Mouse (Mus musculus) embryonic facial prominence, embryonic 14.5 days (tissue): ENCODE measurements at regions not wholly inside any gene's neighbourhood (a gene's known extent, or its start where the extent isn't known, plus 50 kb on each side); places are given as distances from the start of the nearest gene placed in this dataset.

Experiments
- ATAC-seq: fragments of 200-750 bp; cut with Nextera tagmentation; 2 replicates; pipeline ENCODE4 v1.8.0; 2017; ENCODE audit warnings: low read depth, moderate number of reproducible peaks, moderate TSS enrichment
- DNase-seq: peaks from one replicate; pipeline ENCODE4 v3.0.0-alpha.2; 2015; ENCODE audit warnings: low spot score
- H3K27ac ChIP-seq: fragments of 300-500 bp; sonication (generic); replicated peaks from 2 replicates; pipeline ENCODE4 v1.5.1; 2014; ENCODE audit warnings: low read depth, mild to moderate bottlenecking, low read length, moderate library complexity
- H3K27me3 ChIP-seq: fragments of 300-500 bp; sonication (generic); replicated peaks from 2 replicates; pipeline ENCODE4 v1.6.1; 2014; ENCODE audit warnings: low read length; ENCODE audit not compliant: control insufficient read depth, insufficient read depth
- H3K36me3 ChIP-seq: fragments of 300-500 bp; sonication (generic); 2 replicates; pipeline ENCODE4 v1.6.1; 2014; ENCODE audit warnings: low read length, mixed read lengths; ENCODE audit not compliant: control insufficient read depth, insufficient read depth
- H3K4me1 ChIP-seq: fragments of 300-500 bp; sonication (generic); 2 replicates; pipeline ENCODE4 v1.6.1; 2014; ENCODE audit warnings: antibody characterized with exemption, low read length; ENCODE audit not compliant: control insufficient read depth, insufficient read depth
- H3K4me2 ChIP-seq: fragments of 300-500 bp; sonication (generic); 2 replicates; pipeline ENCODE4 v1.6.1; 2014; ENCODE audit warnings: low read depth, mild to moderate bottlenecking, low read length, moderate library complexity, mixed read lengths
- H3K4me3 ChIP-seq: fragments of 300-500 bp; sonication (generic); 2 replicates; pipeline ENCODE4 v1.5.1; 2014; ENCODE audit warnings: low read depth, mild to moderate bottlenecking, low read length
- H3K9ac ChIP-seq: fragments of 300-500 bp; sonication (generic); 2 replicates; pipeline ENCODE4 v1.6.1; 2014; ENCODE audit warnings: low read depth, mild to moderate bottlenecking, low read length, moderate library complexity, mixed read lengths
- H3K9me3 ChIP-seq: fragments of 300-500 bp; sonication (generic); 2 replicates; pipeline ENCODE4 v1.6.1; 2016; ENCODE audit warnings: low read length; ENCODE audit not compliant: control insufficient read depth
- WGBS: fragments of 180-500 bp; shearing (Covaris S2); extraction: QIAGEN DNeasy Blood & Tissue Kit; methylation state at CpG from one replicate; pipeline ENCODE4 v1.1.7; 2014; 5-methylcytosine and 5-hydroxymethylcytosine counted together

DNA sequence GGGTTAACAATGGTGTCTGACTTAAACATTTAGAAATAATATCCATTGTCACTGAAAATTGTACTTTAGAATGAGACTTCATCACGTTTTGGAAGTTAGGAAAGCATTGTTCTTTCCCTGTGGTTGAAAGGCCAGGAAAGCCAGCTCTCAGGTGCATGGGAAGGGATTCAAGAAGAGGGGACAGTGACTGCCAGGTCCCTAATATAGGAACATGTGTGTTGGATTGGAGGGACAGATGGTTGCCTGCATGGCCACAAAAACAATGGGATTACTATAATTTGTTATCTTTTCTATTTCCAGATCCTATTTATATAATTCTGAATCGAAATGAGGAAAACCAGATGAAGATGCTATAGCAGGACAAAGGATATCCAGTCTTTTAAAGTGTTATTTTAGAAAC lies 184.2 kb upstream of the Nr2f1 start:
- DNase-seq (no peak), ATAC-seq (no peak)
- Histone ChIP-seq H3K4me1 (no peaks in the 10 kb centered on the region), H3K4me2 (no peak overlapping the region), H3K27ac (no peak overlapping the region), H3K9ac (no peak overlapping the region), H3K27me3 (no peaks in the 10 kb centered on the region), H3K36me3 (no peaks in the 10 kb centered on the region), H3K9me3 (0 out of 2 replicates have a peak, but pooled peaks cover 8% of the 10 kb centered on the region), H3K4me3 (no peak overlapping the region)
- 55% methylated on average over 2 of the region's 2 CpGs for WGBS

DNA sequence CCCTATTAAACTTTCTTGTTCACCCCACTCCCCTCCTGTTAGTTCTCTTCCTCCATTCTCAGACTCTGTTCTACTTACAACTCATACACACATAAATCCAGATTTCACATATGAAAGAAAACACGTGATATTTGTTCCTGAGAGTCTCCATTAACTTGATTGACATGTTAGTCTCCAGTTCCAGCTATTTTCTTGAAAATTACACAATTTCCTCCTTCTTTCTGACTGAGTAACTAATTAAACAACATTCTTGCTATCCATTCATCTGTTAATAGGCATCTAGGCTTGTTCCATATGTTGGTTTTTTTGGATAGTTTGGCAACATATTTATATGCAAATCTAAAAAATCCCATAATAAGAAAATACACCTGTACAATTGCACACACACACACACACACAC lies 161.7 kb upstream of the Nr2f1 start:
- no peak overlapping the region for H3K4me3 ChIP-seq
- ATAC-seq = no peak
- no peak overlapping the region for H3K9ac ChIP-seq
- H3K36me3 ChIP-seq = no peaks in the 10 kb centered on the region
- no peaks in the 10 kb centered on the region for H3K4me1 ChIP-seq
- WGBS = 58% methylated on average over 1 of the region's 1 CpGs
- no peak for DNase-seq
- no peak overlapping the region for H3K27ac ChIP-seq
- H3K4me2 ChIP-seq = no peak overlapping the region
- no peaks in the 10 kb centered on the region for H3K27me3 ChIP-seq
- H3K9me3 ChIP-seq = no peaks in the 10 kb centered on the region

GRCm38 (mm10) chr13:78348830-78349229 lies 149.3 kb upstream of the Nr2f1 start:
- H3K9ac ChIP-seq = no peak overlapping the region
- ATAC-seq (no peak), DNase-seq (no peak)
- H3K4me1 ChIP-seq = no peaks in the 10 kb centered on the region
- H3K9me3 ChIP-seq = no peaks in the 10 kb centered on the region
- H3K4me2 ChIP-seq = no peak overlapping the region
- H3K27ac ChIP-seq = no peak overlapping the region
- WGBS = 66% methylated on average over 3 of the region's 3 CpGs
- H3K4me3 ChIP-seq = no peak overlapping the region
- H3K27me3 ChIP-seq = no peaks in the 10 kb centered on the region
- H3K36me3 ChIP-seq = no peaks in the 10 kb centered on the region

DNA sequence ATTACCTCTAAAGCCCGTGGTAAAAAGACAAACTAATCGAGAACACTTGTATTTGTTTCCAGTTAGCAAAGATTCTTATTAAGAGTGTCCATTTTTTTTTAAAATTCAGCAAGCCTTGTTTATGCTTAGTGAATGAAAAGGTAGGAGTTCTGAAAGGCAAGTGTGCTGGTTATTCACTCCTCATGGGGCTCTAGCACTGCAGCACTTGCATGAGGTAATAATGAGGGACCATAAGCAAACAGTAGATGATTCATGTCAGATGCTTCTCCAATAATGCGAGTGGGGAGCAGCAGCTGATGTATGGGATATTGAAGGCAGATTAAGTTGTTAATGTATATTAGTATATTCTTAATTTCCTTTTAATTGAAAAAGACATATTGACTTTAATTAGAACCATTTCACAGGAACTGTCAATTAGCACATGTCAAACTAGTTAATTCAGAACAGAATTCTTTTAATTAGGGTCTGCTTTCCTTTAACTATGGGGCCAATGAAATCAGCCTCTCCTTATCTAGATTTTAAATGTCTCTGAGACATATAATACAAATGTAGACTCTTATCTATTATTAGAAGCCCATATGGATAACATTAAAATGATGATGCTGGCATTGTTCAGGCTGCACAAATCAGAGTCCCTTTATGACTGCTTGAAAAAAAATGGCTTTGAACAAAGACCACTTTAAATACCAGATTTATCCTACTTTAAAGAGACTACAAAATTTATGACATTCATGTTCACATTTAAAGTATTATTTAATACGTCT lies 125.1 kb upstream of the Nr2f1 start:
- H3K4me3 ChIP-seq = no peak overlapping the region
- DNase-seq (peak; percentile 62), ATAC-seq (peak; percentile 33; the same call in 1 of the 2 replicates)
- no peaks in the 10 kb centered on the region for H3K4me1 ChIP-seq
- H3K9ac ChIP-seq = no peak overlapping the region
- no peaks in the 10 kb centered on the region for H3K36me3 ChIP-seq
- H3K9me3 ChIP-seq = no peaks in the 10 kb centered on the region
- H3K4me2 ChIP-seq = no peak overlapping the region
- H3K27ac ChIP-seq = no peak overlapping the region
- no peaks in the 10 kb centered on the region for H3K27me3 ChIP-seq
- 38% methylated on average over 4 of the region's 4 CpGs for WGBS

- no peak for DNase-seq
- H3K4me1 ChIP-seq = no peaks in the 10 kb centered on the region
- peaks cover 9% of the 10 kb centered on the region; the same call in 1 of the 2 replicates for H3K9me3 ChIP-seq
- H3K4me2 ChIP-seq = no peak overlapping the region
- ATAC-seq = no peak
- no peaks in the 10 kb centered on the region for H3K27me3 ChIP-seq
- WGBS = 55% methylated on average over 1 of the region's 1 CpGs
- H3K4me3 ChIP-seq = no peak overlapping the region
- H3K27ac ChIP-seq = no peak overlapping the region
- no peaks in the 10 kb centered on the region for H3K36me3 ChIP-seq
- H3K9ac ChIP-seq = no peak overlapping the region
Measured at GRCm38 (mm10) chr13:78323183-78323582, 123.6 kb upstream of the Nr2f1 start.

DNA sequence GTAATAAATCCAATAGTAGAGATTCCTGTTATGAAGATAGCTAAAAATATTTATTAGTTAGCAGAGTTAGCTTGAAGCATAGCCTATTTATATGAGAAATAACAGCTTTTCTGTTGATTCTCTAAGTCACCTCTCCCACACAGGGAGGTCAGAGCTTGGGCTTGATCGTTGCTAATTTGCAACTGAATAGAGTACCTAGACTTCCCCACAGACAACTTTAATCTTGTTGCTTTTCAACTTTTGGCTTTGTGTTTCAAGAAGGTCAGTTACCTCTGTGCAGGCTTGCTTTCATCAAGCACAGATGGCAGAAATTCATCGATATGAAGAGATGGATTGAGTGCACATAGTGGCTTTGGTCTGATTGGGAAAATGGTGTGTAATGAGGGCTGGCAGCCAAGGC lies 118.9 kb upstream of the Nr2f1 start:
- Histone ChIP-seq H3K4me1 (no peaks in the 10 kb centered on the region), H3K9ac (no peak overlapping the region), H3K4me3 (no peak overlapping the region), H3K27ac (no peak overlapping the region), H3K9me3 (peaks cover 12% of the 10 kb centered on the region; the same call in 1 of the 2 replicates), H3K36me3 (no peaks in the 10 kb centered on the region), H3K4me2 (no peak overlapping the region), H3K27me3 (no peaks in the 10 kb centered on the region)
- no peak for ATAC-seq
- 84% methylated on average over 2 of the region's 2 CpGs for WGBS
- DNase-seq = no peak

DNA sequence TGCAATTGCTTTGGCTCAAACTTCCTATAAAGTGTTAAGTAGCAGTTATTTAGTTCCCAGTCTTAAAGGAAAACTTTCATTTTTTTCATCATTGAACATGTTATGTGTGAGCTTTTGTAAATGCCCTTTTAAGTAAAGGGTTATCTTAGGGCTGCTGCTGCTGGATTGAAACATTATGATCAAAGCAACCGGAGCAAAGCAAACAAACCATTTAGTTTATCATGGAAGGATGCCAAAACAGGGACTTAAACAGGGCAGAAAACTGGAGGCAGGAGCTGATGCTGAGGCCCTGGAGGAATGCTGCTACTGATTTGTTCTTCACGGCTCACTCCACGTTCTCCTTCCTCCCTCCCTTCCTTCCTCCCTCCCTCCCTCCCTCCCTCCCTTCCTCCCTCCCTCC lies 111.3 kb upstream of the Nr2f1 start:
- WGBS = 20% methylated on average over 3 of the region's 3 CpGs
- Histone ChIP-seq H3K9me3 (no peaks in the 10 kb centered on the region), H3K4me1 (no peaks in the 10 kb centered on the region), H3K4me3 (no peak overlapping the region), H3K36me3 (no peaks in the 10 kb centered on the region), H3K9ac (no peak overlapping the region), H3K27ac (no peak overlapping the region), H3K27me3 (no peaks in the 10 kb centered on the region), H3K4me2 (no peak overlapping the region)
- peak; percentile 49 for DNase-seq
- ATAC-seq = no peak
